Mouse (Mus musculus): ENCODE measurements around the gene AL732309.1. TPM values are rescaled to one million over a fixed set of nuclear protein-coding genes. Genes with fewer than 3 reads are reported as not detected.

The AL732309.1 gene
- total RNA-seq (2021) = 1 to 10 TPM; 1.4 to 1.7 TPM

DNA sequence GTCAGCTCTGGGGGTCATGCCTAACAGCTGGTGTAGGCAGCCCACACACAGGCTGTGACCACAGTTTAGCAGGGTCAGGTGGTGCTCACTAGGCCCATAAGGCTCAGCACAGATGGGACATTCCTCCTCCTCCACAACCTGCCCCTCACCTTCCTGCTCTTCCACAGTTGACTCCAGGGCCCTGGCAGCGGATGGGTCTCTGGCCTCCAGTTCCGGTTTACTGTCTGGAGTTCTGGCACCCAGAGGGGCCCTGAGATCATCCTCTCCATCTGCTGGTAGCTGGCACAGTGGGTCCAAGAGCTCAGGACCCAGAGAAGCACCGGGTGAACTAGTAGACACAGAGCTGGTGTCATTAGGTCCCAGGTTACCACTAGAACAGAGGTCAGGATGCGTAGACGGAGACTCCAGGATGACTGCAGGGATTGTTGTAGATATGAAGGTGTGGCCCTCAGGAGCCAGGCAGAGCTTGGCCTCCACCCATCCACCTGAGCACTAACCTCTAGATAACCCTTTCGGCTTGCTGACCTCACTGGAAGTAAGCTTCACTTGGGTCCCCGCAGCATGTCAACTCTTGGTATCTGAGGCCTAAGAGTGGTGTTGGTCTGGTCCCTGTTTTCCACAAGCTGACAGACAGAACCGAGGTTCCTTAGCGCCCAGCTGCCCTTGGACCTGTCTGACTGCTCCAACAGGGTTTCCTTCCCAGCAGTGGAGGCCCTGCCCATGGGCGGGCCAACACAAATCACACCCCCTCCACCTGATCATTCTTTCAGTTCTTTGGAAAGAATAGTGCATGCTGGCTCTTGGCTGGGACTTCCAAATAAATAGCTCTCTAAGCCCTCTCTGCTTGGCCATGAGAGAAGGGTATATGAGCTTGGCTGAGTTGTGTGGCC lies at the start of gene AL732309.1:
TSS of gene AL732309.1 (minus strand) at position 681 of the 890 bp plus-strand sequence.
- intact Hi-C loops (cut with DNase I) = no loop called here
- DNase-seq = no peak

DNA sequence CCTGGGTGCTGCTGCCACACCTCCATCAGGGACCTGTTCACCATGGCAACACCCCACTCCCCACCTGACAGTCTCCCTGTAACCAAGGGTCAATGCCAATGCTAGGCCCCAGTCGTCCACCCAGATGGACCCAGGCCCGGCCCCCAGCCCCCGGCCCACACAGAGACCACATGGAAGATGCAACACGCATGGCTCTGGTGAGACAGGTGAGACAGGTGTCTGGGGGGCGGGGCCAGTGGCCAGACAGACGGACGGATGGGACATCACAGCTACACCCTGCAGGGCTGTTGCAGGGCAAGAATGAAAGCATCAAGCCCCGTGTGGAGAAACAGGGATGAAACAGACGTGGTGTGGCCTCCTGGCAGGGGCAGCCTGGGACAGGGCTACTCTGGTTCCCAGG lies 47.0 kb upstream of the AL732309.1 start:
- DNase-seq = no peak
- intact Hi-C loops (cut with DNase I) = loop anchor here (2.0 kb wide), 1 partner anchor 65 kb away; no protein-coding TSS in a partner anchor

DNA sequence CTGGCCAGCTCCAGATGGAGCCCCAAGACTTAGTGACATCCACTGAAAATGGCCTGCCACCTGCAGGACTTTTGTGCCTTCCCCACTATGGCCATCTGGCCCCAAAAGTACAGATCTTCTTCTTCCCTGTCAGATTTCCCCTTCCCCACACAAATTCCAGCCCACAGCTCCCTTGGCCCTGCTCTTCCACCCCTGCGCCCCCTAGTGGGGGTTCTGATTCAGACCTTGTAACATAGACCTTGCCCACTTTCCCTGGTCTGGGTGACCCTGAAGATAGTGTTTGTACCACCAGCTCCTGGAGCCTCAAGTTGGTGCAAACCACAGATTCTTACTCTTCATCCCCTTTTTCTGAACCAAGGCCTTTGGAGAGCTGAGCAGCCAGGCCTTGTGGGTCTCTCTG lies 46.2 kb upstream of the AL732309.1 start:
- peak; percentile 74 to 90 for DNase-seq
- intact Hi-C loops (cut with DNase I) = loop anchor here (2.0 kb wide), 1 partner anchor 64 kb away; no protein-coding TSS in a partner anchor

DNA sequence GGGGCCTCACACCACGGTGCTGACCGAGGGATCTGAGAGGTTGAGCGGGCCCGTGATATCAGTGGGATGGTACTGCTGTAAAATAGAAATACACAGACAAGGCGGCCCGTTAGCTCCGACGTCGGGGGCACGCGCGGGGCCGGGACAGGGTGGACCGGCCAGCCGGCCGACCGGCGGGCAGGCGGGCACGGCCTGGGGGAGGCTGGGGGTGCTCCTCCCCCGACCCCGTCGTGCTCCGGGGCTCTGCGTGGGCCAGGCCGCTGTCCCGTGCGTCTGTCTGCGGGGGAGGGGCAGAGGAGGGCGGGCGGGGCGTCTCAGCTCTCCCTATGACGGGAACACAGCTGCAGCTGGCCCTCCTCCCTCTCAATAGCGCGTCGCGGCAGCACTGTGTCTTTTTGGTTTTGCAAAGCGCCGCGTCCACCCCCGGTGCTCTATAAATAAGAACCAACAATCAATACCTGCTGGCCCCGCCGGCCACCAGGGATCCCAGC lies 45.4 kb upstream of the AL732309.1 start:
- peak; percentile 25 to 36 for DNase-seq
- intact Hi-C loops (cut with DNase I) = loop anchor here (2.0 kb wide), 1 partner anchor 63 kb away; no protein-coding TSS in a partner anchor

DNA sequence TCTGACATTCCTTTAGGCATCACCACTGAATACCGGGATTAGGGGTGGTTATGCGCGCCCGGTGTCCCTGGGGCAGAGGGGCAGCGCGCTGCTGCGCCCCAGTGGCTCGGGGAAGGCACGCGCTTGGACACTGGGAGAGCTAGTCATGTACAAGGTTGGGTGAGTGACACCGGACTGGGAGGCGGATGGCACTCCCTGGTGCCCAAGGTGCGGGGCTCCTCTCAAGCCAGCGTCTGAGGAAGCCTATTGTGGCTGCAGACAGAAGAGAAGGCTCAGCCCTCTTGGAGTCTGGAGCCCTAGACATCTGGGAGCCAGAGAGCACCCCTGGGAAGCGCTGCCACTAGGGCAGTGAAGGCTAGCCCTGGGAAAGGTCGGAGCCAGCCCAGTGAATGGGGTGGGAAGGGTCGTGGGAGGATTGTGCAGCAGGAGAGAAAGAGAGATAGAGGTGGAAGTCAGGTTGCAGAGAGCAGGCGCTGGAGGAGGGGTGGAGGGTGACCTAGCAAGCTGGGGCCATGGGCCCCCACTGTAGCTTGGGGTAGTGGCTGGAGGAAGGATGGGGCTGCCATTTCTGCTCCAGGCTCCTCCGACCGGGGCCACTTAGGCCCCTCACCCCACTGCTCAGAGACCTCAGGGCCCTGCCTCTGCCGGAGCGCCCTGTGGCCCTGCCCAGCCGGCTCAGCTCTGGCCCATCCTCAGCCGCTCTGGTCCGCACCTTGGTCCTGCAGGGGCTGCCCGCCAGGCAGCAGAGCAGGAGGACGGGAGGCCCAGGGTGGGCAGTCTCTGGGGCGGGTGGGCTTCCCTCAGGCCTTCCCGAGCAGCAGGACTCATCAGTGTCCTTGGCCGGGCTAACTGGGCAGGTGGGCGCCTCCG lies 44.8 kb upstream of the AL732309.1 start:
- peak in 1 of 2 experiments; percentile 24 for DNase-seq
- intact Hi-C loops (cut with DNase I) = loop anchor here (2.0 kb wide), 1 partner anchor 63 kb away; no protein-coding TSS in a partner anchor

DNA sequence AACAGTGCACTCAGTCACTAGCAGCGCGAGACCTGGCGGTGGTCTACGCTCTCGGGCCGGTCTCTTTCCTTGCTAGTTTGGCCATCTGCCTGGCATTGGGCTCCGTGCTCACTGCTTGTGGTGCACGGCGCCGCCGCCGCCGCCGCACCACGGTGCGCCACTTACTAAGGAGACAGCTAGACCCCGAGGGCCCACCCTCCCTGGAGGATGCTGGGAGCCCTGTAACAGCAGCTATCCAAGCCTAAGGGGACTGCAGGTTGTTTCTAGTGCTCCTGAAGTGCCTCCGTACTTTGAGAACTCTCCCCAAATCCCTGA lies 44.1 kb upstream of the AL732309.1 start:
- intact Hi-C loops (cut with DNase I) = no loop called here
- peak; percentile 18 to 30 for DNase-seq

DNA sequence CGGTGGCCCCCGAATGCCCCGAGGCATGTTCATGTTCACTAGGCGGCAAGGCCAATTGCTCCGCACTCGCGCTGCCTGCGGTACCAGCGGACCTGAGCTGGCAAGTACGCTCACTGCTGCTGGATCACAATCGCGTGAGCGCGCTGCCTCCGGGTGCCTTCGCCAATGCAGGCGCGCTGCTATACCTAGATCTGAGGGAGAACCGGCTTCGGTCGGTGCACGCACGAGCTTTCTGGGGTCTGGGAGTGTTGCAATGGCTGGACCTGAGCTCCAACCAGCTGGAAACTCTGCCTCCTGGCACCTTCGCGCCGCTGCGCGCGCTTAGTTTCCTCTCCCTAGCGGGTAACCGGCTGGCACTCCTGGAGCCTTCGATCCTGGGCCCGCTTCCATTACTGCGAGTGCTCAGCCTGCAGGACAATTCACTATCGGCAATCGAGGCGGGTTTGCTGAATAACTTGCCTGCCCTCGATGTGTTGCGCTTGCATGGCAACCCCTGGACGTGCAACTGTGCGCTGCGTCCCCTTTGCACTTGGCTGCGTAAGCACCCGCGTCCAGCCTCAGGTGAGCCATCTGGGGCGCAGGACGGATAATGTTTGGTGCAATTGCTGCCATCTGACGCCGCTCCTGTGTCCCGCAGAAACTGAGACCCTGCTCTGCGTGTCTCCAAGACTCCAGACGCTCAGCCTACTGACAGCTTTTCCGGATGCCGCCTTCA lies 43.6 kb upstream of the AL732309.1 start:
- DNase-seq = peak; percentile 31 to 41
- intact Hi-C loops (cut with DNase I) = no loop called here

DNA sequence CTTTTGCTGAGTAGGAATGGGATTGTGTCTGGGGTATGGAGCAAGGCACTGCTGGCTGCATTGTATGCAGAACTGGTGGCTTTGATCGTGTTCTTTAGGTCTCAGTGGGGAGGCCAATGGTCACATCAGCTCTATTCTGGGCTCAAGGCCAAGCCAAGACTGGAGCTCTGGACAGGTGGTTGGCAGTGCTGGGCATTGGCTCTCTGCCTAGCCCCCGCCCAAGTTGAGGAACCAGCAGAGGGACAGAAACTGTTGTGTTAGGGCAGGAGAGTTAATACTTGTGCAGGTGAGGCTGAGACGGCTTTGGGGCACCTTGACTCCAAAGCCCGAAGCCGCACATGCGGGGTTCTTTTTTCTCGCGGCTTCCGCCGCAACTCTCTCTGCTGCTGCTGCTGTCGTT lies 43.0 kb upstream of the AL732309.1 start, which contains the start of gene Lrrc26:
TSS of gene Lrrc26 (plus strand) at position 265 of the 400 bp plus-strand sequence.
- peak; percentile 59 to 65 for DNase-seq
- intact Hi-C loops (cut with DNase I) = no loop called here

DNA sequence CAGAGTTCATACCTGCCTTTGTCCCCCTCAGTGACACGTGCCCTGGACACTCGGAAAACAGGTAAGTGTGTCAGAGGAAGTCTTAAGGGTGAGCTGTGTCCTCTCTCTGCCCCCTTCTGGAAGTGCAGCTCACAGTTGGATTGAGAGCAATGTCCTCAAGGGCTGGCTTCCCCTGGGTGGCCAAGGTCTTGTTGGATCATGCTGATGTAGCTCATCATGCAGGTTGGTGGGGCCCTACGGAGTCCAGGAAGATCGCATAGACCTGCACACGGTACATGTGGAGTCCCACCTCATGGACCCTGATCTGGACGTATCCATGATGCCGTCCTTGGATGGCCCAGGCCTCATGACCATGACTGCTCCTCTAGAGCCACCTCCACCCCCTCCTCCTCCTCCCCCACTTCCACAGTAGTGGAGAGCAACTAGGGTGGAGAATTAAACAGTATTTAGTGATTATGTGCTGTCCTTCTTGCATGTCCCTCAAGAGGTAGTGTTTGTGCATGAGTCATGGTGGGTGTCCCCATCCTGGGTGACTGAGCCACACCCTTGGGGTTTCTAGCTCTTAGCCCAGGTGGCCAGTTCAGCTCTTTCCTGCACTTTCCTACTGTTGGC lies 42.2 kb upstream of the AL732309.1 start:
- no peak for DNase-seq
- intact Hi-C loops (cut with DNase I) = no loop called here

DNA sequence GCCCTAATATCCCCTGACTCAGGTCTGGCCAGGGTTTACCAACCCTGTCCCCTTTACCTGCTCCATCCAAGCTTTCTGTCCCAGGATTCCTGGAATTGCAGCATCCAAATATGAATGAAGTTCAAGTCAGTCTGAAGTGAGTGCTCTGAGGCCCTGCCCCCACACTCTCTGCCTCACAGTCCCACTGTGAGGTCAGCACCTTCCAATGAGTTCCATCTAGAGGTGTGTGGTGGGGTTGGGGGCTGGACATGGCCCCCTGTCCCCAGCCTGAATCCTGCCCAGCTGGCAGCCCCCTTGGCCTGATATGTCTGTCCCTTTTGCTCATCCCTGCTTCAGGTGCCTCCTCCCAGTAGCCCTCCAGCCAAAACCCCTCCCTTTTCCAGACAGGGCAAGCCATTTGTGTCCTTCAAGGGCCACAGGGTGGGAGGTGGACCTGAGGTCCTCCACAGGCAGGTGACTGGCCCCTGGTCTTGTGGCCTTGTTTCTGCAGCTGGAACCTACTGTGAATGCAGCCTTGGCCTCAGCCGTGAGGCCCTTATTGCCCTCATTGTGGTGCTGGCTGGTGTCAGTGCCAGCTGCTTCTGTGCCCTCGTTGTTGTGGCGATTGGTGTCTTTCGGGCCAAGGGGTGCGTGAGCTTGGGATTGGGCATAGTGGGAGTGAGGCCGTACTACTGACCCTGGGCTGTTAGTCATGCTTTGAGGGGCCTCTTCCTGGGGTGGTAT lies 41.4 kb upstream of the AL732309.1 start, which contains the start of gene Tmem210:
TSS of gene Tmem210 (plus strand) at position 219 of the 723 bp plus-strand sequence.
- DNase-seq = no peak
- intact Hi-C loops (cut with DNase I) = no loop called here

DNA sequence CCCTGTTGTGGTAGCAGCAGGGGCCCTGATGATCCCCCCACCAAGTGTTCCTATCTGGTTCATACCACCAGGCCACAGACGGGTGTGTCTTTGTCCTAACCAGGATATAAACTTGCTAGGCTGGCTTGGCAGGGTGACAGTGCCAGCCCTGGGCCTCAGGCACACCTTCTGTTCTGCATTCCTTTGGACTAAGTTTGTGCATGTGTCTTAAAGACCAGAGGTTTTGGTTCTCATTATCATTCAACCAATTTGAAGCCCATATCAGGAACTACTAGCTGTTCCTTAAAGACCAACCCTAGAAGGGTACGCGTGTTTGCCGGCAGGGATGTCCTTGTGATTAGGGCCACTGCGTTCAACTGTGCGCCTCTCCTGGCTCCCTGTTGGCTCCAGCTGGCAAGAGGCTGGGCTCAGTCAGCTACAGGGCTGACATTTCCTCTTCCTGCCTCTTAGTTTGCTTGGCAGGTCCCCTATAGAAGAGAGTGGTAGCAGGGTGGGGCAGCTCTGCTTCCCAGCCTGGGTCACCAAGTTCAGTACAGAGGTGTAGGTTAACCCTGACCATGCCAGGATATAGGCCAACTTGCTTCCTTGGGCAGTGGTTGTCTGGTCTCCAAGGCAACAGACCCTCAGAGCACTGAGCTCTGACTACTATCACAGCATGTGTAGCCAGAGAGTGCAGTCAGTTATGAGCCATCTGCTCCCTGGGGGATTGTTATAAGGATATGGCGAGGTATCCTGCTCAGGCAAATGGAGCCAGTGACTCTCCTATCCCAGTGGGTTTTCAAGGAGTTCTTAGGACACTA lies 40.4 kb upstream of the AL732309.1 start:
- DNase-seq = peak; percentile 41 to 49
- intact Hi-C loops (cut with DNase I) = no loop called here

DNA sequence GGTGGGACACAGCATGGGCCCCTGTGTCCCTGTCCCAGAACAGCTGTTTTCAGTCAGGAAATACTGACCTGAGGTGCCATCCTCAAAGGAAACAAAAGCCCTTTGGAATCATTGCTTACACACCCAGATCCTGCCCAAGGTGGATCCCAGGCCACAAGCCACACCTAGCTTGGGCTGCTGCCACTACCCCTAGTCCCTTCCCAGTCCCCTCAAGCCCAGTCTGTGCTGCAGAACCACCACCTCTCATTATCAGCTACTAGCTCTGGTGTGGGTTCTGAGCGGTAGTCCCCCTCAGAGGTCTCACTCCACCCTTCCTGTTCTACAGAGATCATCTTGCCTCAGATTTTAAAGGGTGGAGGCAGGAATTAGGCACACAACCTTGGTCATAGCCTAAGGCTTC lies 39.7 kb upstream of the AL732309.1 start:
- intact Hi-C loops (cut with DNase I) = no loop called here
- no peak for DNase-seq

DNA sequence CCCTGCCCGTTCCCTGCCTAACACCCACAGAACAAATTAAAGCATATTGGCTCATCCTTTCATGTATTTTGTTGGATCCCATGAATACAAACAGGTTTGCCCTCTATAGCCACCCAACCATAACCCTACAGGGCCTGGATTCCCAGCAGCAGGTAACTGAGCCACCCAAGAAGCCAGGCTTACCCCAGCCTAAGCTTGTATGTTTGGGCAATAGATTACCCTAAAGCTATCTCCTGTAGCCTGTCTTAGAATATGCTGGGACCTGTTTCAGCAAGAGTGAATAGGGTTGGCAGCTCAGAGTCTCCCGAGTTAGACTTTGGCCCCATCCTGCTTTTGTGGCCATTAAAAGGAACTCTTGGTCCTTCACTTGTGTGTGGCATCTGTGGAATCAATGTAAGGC lies 38.9 kb upstream of the AL732309.1 start:
- intact Hi-C loops (cut with DNase I) = no loop called here
- no peak for DNase-seq

DNA sequence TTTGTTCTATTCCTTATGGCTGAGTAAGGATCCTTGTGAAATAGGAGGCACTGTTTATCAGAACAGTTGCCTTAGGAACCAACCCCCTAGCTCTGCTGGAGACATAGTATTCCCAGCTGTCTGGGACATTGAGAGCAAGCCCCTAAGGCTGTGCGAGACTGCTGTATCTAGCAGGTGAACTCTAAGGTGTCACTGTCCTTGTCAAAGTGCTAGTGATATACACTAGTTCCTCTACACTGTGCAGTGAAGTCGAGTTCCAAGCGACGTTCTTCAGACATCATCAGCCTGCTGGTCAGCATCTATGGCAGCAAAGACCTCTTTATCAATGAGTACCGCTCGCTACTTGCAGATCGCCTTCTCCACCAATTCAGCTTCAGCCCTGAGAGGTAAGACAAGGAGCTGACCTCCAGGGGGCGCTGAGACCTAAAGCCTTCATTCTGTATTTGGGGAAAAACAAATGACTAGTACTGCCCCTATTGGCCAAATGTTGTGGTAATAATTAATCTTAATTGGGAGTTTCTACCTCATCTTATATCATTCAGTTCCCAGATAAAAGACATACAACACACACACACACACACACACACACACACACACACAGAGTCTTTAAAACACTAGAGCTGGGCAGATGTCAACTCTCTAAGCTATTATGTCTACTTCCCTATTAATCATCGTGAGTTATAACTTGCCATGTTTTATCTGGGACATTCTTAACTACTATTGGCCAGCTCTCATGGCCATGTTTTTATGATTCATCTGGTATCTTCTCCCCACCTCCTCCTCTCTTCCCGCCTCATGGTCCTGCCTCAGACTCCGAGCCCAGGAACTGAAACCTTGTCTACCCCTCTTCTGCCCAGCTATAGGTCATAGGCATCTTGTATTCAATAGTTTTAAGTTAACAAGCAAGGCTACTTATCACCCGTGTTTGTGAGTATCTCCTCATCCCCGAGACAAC lies 32.5 kb upstream of the AL732309.1 start:
- DNase-seq = peak; percentile 76 to 92
- intact Hi-C loops (cut with DNase I) = no loop called here

DNA sequence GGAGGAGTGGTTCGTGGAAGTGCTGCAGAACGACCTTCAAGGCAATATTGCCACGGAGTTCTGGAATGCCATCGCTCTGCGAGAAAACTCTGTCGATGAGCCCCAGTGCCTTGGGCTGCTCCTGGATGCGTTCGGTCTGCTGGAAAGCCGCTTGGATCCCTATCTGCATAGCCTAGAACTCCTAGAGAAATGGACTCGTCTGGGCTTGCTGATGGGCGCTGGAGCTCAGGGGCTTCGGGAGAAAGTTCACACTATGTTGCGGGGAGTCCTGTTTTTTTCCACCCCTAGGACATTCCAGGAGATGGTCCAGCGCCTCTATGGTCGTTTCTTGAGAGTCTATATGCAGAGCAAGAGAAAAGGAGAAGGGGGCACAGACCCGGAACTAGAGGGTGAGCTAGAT lies 26.3 kb upstream of the AL732309.1 start:
- no peak for DNase-seq
- intact Hi-C loops (cut with DNase I) = loop anchor here (5.0 kb wide), 1 partner anchor 59 kb away; the partner anchor contains the start of gene Man1b1

DNA sequence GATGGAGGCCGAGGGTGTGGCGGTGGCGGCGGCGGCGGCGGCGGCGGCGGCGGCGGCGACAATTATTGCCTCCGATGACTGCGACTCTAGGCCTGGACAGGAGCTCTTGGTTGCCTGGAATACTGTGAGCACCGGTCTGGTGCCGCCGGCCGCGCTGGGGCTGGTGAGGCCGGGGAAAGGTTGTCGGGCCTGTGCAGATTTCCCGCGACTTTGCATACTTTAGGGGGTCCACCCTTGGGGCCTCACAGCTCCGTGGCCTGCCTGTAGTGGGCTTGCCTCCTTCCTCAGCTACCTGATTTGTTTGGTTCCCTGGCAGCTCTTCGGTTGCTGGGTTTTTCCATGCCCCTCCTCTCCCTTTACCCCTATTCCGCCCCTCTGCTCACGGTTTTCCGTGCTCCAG lies 25.9 kb upstream of the AL732309.1 start:
- intact Hi-C loops (cut with DNase I) = loop anchor here (5.0 kb wide), 1 partner anchor 60 kb away; the partner anchor contains the start of gene Man1b1

More for the DNA sequence above, 25.9 kb upstream of the AL732309.1 start:
- DNase-seq = no peak

All from heart, postnatal 10 days (tissue).